Mouse (Mus musculus) spleen, postnatal 14 days (tissue): ENCODE data around the gene Gm19345.
A peak's percentile ranks its signal among the peaks of the same experiment; 100 is the strongest.

Experiments used
- DNase-seq, 2 experiments: peaks; one replicate each; pipeline ENCODE4 v3.0.0; 2021 to 2022; ENCODE audit warnings: low spot score in 2 of 2

Gene Gm19345

DNA sequence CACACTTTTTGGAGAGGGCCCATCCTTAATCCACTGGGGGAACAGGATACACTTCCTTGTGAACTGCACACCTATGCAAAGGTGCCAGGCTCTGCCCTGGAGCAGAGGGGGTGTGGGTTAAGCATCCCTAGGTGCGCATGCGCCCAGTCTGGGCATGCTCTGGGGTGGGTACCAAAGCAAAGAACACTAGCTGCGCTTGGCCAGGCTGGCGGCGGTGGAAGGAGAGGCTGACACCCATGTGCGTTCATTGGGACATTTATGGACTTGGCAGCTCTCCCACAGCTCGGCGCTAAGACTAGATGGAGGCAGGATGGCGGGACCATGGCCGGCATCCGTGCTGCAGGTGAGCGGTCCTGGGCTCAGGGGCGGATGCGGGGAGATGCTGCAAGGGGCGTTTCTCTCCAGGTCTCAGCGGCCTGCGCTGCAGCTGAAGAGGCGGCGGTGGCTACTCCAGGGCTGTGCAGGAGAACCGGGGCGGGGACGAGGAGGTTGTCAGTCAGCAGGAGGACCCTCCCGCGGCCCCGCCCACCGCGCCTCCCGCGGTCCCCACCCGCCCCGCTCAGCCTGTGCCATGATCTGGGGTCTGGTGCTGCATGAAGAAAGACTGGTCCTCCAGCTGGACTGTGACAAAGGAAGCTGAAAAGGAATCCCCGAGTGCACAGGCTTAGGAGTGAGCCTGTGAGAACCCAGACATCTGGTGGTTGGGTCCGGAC, at the start of gene Gm19345:
Gm19345 (plus strand) TSS at position 146 of the 713 bp plus-strand sequence.
- DNase-seq = no peak

DNA sequence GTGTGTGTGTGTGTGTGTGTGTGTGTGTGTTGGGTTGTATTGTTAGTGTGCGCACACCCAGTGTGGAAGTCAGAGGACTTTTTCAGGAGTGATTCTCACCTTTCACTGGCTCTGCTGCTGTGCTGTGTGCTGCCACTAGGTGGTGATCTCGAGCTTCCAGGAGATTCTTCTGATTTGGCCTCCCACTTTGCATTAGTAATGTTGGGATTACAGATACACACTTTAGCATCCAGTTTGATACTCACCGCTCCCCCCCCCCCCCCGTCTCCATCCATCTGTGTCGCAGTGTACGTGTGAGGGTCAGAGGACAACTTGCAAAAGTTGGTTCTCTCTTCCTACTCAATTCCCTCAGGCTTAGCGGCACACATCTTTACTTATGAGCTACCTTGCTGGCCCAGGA, 48.8 kb upstream of the Gm19345 start:
- peak; percentile 41 to 70 for DNase-seq

DNA sequence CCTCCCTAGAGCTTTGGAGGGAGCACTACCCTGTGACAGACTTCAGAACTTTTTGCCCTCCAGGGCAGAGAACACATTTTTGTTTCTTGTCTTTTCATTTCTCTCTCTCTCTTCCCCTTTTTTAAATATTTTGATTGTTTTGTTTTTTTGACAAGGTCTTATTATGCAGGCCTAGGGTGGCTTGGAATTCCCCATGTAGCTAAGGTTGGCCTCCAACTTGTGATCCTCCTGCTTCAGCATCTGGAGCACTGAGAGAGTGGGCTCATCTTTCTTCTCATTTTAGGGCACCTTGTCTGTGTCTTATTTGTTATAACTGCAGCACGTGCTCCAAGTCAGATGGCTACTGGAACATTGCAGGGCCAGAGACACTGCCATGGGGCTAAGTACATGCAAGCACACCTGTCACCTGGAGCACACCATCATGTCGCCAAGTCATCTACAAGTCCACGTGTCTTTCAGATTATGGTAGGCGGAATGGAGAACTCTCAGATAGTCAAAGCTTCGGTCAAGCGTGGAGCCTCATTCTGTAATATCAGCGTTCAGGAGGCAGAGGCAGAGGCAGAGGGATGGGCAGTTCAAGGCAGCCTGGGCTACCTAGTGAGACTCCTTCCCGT, 45.3 kb upstream of the Gm19345 start:
- DNase-seq = no peak

DNA sequence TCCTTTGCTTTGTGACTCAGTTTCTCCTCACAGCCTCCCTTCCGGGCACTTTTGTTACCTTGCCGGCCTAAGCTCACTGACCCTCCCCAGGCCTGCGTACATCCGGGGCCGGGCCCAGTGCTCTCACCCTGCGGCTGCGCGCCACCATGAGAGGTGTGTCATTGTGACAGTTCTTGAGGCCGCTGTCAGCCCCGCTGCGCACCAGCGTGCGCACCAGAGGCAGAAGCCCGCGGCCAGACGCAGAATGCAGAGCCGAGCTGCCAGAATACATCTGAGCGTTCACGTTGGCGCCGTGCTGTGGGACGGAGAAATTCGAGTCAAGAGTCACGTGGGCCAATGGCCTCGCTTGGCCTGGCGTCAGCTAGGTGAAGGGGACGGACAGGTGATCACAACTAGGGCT, 42.4 kb upstream of the Gm19345 start:
- DNase-seq = no peak

DNA sequence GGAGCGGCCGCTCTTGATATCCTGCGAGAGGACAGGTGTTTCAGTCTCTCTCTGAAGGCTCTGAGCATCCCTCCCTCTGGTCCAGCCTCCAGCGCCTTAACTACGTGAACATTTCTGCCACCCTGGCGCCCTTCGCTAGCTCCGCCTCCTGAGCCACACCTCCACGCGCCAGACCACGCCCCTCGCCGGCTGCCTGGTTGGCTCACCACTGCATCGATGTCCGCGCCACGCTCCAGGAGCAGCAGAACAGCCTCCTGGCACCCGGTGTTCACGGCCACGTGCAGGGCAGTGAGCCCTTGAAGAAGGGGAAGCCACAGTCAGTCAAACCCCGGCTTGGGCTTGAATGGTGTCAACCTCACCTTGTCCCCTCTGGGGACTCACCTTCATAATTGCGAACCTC, 40.7 kb upstream of the Gm19345 start:
- DNase-seq = peak; percentile 41 to 63

DNA sequence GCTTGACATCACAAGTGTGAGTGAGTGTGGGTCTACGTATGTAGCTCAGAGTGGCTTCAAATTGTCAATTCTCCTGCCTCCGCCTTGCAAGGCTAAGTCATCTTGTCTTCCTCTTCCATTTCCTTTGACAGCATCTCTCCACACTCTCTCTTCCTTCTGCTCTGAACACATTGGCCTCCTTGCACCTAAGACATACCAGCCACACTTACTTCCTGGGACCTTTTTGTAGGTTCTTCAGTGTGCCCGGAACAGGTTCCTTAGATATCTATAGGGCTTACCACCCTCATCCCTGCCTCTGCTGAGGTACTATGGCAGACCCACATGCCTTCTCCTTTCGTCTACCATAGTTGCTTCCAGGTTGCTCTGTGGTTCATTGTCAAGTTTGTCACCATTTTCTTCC, 38.6 kb upstream of the Gm19345 start:
- DNase-seq = no peak

DNA sequence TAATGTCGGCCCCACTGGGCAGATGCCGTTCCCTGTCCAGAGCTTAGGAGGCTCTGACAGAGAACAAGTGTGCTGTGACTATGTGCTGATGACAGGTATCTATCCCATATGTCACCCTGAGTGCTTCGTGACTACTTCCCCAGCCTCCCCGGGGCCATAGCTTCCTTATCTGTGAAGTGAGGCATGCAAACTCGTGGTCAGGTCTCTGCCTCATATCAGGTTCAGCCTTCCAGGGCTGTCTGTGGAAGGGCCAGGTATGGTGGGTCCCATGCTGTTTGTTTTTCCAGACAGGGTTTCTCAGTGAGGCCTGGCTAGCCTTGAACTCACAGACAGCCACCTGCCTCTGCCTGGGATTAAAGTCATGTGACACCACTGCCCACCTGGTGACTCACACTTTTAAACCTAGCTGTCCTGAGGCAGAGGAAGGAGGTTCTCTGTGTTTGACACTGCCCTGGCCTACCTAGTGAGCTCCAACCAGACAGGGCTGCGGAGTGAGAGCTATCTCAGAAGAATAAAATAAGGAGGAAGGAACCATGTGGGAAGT, 38.2 kb upstream of the Gm19345 start:
- DNase-seq = no peak

DNA sequence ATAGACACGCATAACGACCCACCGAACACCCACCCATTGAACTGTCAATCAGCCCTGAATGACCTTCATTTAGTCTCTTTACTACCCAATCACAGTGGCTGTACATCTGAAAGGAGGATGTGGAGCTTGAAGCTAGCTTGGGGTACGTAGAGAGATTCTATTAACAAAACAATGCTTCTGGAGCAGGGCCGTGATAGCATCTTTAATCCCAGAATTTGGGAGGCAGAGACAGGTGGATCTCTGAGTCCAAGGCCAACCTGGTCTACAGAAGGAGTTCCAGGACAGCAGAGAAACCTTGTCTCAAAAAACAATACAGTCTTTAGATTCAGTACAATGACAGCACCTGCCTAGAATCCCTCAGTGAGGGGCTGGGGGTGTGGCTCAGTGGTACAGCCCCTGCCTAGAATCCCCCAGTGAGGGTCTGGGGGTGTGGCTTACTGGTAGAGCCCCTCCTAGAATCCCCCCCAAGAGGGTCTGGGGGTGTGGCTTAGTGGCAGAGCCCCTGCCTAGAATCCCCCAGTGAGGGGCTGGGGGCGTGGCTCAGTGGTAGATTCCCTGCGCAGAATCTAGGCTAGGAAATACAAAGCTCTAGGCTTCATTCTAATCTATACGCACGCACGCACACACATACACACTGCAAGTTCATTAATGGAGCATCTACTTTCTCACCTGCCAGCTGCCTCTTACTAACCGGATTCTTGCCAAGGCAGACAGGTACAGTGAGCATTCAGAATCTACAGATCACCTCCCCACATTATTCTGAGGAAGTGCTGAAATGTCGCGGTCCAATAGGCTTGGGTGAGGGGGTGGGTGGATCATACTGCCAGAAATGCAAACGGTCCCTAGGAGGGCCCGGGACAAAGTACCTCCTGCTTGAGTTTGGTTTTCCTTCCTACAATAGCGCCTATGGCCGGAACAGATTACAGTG, 36.2 kb upstream of the Gm19345 start:
- no peak for DNase-seq

DNA sequence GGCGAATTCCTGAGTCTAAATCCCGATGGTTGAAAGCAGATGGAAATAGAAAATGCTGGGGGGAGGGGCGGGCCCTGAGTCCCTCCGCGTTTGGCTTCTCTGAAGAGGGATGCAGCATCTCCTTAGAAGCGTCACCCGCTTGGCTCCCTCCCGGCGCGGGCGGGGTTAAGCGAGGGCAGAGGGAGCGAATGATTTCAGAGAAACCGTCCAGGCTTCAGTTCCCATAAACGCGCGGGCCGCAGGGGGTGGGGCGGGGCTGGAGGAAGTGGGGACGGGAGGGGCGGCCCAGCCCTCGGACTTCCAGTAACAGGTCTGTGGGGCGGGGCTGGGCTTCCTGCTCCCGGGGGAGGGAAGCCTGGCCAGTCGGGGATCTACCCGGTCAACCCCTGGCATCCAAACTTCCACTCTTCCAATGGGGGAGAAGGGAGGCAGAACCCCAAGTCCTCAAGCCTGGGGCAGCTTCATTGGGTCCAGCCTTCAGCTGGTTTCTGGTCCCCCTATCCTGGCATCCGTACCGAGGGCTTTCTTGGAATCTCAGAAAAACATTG, 35.5 kb upstream of the Gm19345 start:
- DNase-seq = peak; percentile 72 to 77

DNA sequence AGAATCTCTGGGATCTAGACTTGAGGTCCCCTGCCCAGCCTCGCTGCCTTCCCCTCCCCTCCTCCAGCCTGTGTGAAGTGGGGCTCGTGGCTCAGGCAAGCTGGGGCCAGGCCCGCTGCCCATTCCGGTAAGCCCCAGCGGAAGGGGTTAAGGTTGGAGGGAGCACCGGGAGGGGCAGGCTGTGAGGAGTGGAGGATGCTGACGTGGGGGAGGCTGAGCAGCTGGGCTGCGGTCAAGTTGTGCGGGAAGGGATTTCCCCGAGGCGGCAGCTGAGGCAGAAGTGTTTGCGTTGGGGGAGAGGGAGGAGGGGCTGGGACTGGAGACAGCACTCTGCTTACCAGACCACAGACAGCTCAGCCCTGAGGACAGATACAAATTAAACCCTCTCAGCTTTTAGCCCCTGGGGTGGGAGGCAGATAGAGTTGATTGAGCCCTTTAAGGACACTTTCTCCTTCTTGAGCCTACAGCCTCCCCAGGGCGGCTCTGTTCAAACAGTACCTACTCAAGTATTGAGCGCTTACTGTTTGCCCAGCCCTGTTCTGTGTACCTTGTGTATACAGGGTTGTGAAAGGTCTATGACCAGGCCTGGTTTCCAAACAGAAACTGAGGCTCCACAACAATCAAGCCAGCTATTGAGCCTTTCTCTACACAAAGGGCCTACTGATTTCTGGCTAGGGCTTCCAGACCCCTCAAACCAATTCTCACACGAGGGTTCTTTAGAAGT, 34.3 kb upstream of the Gm19345 start:
- peak; percentile 64 to 72 for DNase-seq

DNA sequence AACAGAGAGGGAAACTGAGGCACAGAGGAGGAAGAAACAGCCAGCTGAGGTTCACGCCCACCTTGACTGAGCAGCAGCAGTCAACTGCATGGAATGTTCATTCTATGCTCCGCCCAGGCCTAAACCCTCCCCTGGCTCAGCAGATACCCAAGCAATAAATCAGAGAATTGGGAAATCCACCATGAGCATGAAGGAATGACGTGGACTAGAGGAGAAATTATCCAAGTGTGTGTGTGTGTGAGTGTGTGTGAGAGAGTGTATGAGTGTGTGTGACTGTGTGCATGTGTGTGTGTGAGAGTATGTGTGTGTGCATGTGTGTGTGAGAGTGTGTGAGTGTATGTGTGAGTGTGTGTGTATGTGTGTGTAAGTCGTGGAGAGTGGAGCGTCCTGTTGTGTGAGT, 33.4 kb upstream of the Gm19345 start:
- no peak for DNase-seq

DNA sequence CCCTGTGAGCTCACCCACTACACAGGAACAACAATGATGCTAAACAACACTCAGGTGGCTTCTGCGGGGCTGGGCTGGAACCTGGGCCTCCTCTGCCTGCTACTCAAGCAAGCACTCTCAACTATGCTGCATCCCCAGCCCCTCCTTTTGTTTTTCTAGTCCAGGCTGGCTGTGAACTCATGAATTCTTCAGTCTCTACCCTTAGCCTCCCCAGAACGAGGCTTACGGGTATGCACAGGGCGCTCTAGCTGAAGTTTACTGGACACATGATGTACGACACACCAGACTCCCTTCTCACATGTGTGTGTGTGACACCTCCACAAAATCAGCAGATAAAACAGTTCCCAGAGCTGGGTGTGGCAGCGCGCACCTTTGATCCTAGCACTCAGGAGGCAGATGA, 32.9 kb upstream of the Gm19345 start:
- no peak for DNase-seq

DNA sequence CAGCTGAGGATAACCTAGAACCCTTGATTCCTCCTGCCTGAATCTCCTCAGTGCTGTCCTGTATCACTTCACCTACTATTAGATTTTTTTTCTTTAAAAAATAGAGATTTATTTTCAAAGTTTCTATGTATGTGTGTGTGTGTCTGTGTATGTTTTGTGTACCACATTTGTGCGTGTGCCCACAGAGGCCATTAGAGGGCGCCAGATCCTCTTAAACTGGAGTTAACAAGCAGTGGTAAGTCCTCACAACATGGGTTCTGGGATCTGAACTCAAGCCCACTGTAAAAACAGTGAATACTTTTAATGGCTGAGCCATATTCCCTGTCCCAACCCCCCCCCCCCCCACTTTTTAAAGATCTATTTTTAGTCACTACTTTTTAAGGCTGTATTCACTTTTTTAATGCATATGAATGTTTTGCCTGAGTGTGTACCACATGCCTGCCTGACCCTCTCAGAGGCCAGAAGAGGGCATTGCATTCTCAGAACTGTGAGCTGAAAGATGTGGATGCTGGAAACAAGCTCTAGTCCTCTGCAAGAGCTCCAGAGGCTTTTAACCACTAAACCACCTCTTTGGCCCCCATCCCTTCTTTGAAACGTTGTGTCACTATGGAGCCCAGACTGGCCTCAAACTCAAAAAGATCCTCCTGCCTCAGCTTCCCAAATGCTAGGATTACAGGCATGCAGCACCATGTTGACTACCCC, 31.3 kb upstream of the Gm19345 start:
- no peak for DNase-seq

DNA sequence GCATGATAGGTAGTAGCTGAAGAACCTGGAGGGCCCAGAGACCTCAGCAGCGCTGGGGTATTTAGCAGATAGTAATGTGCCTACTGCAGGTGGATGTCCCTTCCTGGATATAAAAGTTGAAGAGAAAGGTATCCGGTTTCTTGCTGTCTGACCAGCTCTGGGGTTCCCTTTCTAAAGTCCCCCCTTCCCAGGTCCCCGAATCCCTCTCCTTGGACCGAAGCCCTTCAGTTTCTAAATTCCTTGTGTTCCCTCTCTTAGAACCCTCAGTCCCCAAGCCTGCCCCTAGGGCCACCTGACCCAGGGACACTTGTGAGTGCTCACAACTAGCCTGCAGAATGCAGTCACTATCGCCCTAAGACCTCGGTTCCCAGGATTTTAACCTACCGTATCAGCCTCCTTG, 30.2 kb upstream of the Gm19345 start:
- DNase-seq = no peak

DNA sequence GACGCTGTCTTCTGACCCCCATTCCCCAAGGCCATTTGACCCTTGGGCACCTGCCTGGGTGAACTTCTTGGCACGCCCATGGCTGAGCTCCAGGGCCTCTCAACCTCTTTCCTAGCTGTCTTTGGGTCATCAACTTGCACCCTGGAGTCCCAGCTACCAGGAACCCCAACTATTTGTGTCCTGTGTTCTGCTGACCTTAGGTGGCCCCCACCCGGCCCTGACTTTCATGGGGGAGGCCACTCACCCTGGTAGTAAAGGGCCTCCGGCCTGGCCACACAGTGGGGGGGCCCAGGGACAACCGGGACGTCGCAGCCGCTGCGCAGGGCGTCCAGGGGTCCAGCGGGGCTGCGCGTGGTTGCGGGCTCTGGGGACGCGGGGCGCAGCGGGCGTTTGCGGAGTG, 29.6 kb upstream of the Gm19345 start:
- no peak for DNase-seq

DNA sequence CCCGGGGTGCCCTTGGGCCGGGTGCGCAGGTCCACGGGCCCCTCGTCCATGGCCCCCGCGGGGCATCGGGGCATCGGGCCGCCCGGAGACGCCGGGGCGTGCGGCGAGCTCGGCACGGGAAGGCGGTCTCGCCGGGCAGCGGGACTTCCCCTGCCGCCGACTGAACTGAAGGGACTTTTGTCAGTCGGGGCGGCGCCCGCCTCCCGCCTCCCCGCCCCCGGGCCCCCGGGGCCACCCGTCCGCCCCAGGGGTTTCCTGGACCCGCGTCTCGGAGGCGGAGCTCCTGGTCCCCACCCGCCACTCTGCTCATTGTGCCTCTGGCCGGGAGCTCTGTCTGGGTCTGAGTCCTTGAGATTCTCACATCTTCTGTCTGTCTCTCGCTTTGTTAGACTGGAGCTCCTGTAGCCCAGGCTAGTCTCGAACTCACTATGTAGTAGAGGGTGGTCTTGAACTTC, 29.2 kb upstream of the Gm19345 start, which contains the start of gene Bcl3:
Bcl3 (minus strand) TSS at position 167 of the 455 bp plus-strand sequence.
- peak; percentile 53 to 60 for DNase-seq

DNA sequence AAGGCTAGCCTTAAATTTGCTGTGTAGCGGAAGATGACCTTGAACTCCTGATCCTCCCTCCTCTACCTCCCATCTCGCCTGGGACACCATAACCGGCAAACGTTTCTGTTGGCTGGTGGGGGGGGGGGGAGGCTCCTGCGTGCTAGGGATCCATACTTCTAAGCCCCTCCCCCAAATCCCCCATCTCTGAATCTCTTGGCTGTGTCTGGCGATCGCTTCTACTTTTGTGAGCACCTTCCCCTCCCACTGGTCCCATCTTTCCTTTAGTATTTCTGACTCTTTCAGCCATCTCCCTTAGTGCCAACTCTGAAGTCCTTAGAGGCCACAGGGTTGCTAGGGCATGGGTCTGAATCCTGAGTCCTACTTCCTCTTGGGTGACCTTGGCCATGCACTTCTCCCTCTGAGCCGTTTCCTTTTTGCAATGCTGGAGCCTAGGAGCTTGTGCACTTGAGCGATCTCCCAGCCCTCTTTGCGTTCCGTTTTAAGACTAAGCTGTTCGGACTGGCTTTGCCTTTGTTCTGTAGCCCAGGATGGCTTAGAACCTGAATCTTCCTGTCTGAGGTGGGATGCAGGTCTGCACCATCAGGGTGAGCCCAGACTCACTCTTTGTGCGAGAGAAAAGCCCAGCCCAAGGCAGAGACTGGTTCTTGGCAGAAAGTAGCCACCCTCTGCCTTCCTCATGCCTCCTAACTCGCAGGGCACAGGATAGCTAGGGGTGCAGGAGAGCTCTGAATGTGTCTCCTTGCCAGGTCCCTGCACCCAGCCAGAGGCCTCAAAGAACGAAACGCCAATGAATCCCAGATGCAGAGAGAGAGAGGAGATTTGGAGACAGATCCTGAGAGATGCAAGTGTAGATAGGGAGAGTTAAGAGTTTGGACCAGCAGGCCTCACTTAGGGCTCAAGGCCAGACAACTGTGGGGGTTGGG, 28.3 kb upstream of the Gm19345 start:
- DNase-seq = no peak

DNA sequence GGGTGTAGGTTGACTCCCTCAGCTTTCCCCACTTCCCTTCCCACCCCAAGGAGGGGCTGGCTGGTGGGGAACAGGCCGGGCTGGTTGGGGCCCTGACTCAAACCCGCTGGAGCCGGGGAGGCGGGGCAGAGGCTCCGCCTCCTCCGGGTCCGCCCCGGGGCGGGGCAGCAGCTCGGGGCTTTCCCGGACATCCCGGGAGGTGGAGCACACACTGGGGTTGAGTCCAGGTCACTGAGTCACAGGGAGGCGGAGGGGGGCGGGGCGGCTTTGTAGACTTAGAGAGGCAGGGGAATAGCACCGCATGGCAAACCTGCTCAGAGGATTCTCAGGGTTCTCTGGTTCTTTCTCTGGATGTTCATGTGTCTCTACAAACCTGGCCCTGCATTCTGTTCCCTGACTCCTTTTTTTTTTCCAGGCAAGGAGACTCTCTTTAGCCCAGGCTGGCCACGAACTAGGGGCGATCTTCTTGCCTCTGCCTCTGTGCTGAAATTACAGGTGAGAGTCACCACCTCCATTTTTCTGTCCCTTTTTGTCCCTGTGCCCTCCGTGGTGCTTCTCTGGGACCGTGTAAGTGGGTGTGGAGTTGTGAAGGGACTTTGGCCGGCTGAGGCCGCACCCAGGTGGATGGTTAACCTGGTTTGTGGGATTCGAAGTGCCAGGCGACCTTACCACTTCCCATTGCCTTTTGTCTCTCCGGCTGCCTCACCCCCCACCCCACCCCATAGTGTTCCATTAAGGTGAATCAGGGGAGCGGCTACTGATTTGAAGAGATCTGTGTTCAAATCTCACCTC, 27.4 kb upstream of the Gm19345 start:
- peak; percentile 51 to 54 for DNase-seq

DNA sequence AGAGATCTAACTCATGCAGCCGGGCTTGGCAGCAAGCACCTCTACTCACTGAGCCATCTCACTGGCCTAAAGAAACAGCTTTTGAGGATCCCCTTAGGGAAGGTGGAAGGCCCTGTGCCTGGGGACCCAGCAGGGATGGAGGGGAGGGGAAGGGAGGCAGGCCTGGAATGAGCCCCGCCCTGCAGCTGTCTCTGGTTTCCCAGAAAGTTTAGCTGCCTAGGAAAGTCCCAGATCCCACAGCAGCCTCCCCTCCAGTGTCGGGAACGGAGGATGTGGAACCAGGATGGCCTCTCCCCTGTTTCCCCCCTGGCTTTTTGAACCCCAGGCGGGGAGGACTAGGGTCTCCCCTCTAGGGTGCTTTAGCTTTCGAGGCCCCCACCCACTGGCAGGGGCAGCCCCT, 25.0 kb upstream of the Gm19345 start:
- no peak for DNase-seq
